Mouse (Mus musculus): ENCODE results near the gene Arhgap25. TPM values are rescaled to one million over a fixed set of nuclear protein-coding genes. Genes with fewer than 3 reads are reported as not detected.

The Arhgap25 gene
- total and polyA plus RNA-seq, 2 experiments from 2014 or later: 2.2 to 3.3 TPM

DNA sequence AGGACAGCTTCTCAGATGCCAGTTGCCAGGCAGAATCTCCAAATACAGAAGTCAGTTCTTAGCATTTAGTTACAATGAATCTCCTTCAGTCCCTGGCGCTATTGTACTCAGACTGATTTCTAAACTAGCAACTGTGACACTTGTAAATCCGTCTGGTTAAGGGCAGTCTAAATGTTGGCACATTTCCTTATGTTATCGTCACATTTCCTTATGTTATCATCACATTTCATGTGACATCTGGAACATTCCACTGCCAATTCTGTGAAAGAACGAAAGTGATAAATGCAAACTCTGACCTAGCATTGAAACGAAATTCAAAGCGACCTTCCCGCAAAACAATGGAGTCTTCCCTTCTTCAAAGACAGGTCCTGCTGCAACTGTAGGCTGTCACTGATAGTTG lies 87.8 kb downstream of the Arhgap25 start:
- Histone ChIP-seq H3K4me3 (ENCODE audit: low read depth, low read length) (no peak overlapping the region), H3K9ac (no peak overlapping the region), H3K27ac (ENCODE audit: low read depth, low read length) (no peak overlapping the region), H3K4me1 (ENCODE audit: insufficient read depth) (no peaks in the 10 kb centered on the region), H3K4me2 (ENCODE audit: low read depth) (no peak overlapping the region), H3K9me3 (ENCODE audit: low read length) (no peaks in the 10 kb centered on the region), H3K36me3 (ENCODE audit: insufficient read depth) (no peaks in the 10 kb centered on the region), H3K27me3 (ENCODE audit: insufficient read depth, low read length) (no peaks in the 10 kb centered on the region)
- ATAC-seq: peak; percentile 25; the same call in 1 of the 2 replicates
- TF ChIP-seq CTCF (IDR thresholded peaks at IDR 0.05; ENCODE audit: low read depth): no peak
- 52% methylated on average over 7 of the region's 7 CpGs for WGBS
- peak; percentile 40 for DNase-seq

DNA sequence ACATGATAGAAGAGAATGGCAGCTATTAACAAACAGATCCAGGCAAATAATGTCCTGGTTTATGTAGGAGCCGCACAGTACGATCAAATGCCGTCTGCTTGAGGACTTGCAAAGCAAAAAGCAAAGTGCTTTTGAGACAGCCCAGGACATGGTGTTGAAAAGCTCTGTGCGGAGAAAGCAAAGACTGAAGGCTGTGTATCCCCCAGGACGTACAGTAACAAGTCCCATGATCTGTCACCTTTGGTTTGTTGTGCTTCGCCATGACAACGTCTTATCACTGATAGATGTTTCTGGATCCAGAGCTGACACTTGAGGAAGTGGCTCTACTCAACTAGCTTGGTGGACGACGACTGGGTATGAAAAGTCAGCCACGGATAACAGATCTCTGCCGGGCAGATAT lies 89.8 kb downstream of the Arhgap25 start:
- no peak overlapping the region for H3K27ac ChIP-seq (ENCODE audit: low read depth, low read length)
- ATAC-seq (no peak), DNase-seq (no peak)
- no peak overlapping the region for H3K4me2 ChIP-seq (ENCODE audit: low read depth)
- H3K9me3 ChIP-seq (ENCODE audit: low read length): no peaks in the 10 kb centered on the region
- H3K4me3 ChIP-seq (ENCODE audit: low read depth, low read length): no peak overlapping the region
- no peak overlapping the region for H3K9ac ChIP-seq
- 87% methylated on average over 11 of the region's 11 CpGs for WGBS
- no peak for TF ChIP-seq CTCF (IDR thresholded peaks at IDR 0.05; ENCODE audit: low read depth)
- H3K36me3 ChIP-seq (ENCODE audit: insufficient read depth): no peaks in the 10 kb centered on the region
- H3K4me1 ChIP-seq (ENCODE audit: insufficient read depth): no peaks in the 10 kb centered on the region
- H3K27me3 ChIP-seq (ENCODE audit: insufficient read depth, low read length): no peaks in the 10 kb centered on the region

DNA sequence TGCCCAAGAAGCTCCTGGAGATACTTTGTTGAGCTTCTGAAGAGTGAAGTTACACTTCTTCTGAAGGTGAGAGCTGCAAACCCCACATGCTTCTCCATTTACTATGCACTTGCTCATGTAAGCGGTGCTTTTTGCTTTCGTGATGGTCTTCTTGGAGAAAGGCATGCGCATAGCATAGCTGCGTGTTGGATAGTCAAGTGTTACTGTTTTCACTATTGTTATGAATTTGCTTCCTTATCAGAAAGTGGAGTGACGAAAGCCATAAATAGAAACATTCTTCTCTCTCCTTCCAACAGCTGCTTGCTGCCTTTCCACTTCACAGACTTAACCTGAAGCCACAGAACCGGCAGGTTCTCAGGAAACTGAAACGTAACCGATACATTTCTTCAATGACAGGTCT lies 96.3 kb downstream of the Arhgap25 start:
- DNase-seq (no peak), ATAC-seq (no peak)
- no peak overlapping the region for H3K4me3 ChIP-seq (ENCODE audit: low read depth, low read length)
- H3K9me3 ChIP-seq (ENCODE audit: low read length): no peaks in the 10 kb centered on the region
- H3K9ac ChIP-seq: no peak overlapping the region
- H3K27me3 ChIP-seq (ENCODE audit: insufficient read depth, low read length): no peaks in the 10 kb centered on the region
- H3K4me1 ChIP-seq (ENCODE audit: insufficient read depth): no peaks in the 10 kb centered on the region
- WGBS: 89% methylated on average over 8 of the region's 8 CpGs
- H3K4me2 ChIP-seq (ENCODE audit: low read depth): no peak overlapping the region
- no peaks in the 10 kb centered on the region for H3K36me3 ChIP-seq (ENCODE audit: insufficient read depth)
- no peak overlapping the region for H3K27ac ChIP-seq (ENCODE audit: low read depth, low read length)
- TF ChIP-seq CTCF (IDR thresholded peaks at IDR 0.05; ENCODE audit: low read depth): no peak

DNA sequence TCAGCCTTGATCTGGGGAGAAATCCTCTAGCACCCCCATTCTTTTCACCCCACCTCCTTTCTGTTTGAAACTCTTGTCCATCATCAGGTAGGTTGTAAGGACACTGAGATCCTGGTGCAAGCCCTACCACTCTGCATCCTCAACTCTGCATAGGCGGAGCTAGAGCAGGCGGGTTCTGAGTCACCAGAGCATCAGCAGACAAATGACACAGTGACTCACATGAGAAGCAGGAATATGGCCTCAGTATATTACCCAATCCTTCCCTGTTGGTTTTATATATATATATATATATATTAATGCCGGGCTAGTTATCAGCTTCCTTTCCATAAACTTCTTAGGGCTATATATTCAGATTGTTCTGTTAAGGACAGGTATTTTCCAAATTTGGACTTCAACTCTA lies 97.3 kb downstream of the Arhgap25 start:
- Histone ChIP-seq H3K4me2 (ENCODE audit: low read depth) (no peak overlapping the region), H3K27me3 (ENCODE audit: insufficient read depth, low read length) (no peaks in the 10 kb centered on the region), H3K36me3 (ENCODE audit: insufficient read depth) (no peaks in the 10 kb centered on the region), H3K9ac (no peak overlapping the region), H3K4me3 (ENCODE audit: low read depth, low read length) (no peak overlapping the region), H3K4me1 (ENCODE audit: insufficient read depth) (no peaks in the 10 kb centered on the region), H3K27ac (ENCODE audit: low read depth, low read length) (no peak overlapping the region), H3K9me3 (ENCODE audit: low read length) (no peaks in the 10 kb centered on the region)
- 93% methylated on average over 3 of the region's 3 CpGs for WGBS
- ATAC-seq (no peak), DNase-seq (no peak)
- TF ChIP-seq CTCF (IDR thresholded peaks at IDR 0.05; ENCODE audit: low read depth): no peak

DNA sequence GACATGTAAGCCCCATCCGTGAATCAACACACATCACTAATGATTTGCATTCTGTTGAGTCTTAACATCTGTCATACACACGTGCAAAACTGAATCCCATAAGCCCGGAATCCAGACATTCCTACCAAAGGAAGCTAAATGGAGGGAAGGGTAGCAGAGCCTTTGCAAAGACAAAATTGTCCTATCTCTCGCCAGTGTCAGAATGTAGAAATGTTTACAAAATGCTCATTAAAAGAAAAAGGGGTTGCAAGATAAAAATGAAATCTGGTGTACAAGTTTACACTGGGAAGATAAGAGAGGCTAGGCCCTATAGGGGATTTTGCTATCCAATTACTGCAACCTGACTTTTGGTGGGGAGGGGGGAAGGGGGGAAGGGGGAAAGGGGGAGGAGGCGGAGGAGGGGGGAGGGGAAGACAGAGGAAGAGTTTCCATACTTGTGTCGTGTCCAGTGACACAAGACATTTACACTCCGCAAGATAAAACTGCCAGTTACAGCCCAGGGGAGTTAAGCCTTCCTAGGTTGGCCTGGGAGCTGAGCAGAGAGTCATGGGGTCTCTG lies 104.5 kb downstream of the Arhgap25 start, which contains the start of gene Bmp10:
TSS of gene Bmp10 (plus strand) at position 508 of the 558 bp plus-strand sequence.
- no peak for DNase-seq
- no peak within 1 kb of the TSS for H3K4me3 ChIP-seq (ENCODE audit: low read depth, low read length)
- ATAC-seq: no peak
- H3K9me3 ChIP-seq (ENCODE audit: low read length): no peaks in the 10 kb centered on the region
- H3K36me3 ChIP-seq (ENCODE audit: insufficient read depth): no peaks in the 10 kb centered on the region
- no peak within 1 kb of the TSS for H3K9ac ChIP-seq
- H3K27ac ChIP-seq (ENCODE audit: low read depth, low read length): no peak within 1 kb of the TSS
- H3K4me1 ChIP-seq (ENCODE audit: insufficient read depth): no peaks in the 10 kb centered on the region
- TF ChIP-seq CTCF (IDR thresholded peaks at IDR 0.05; ENCODE audit: low read depth): no peak
- WGBS: 80% methylated on average over 7 of the region's 7 CpGs
- H3K27me3 ChIP-seq (ENCODE audit: insufficient read depth, low read length): no peaks in the 10 kb centered on the region
- H3K4me2 ChIP-seq (ENCODE audit: low read depth): no peak within 1 kb of the TSS

DNA sequence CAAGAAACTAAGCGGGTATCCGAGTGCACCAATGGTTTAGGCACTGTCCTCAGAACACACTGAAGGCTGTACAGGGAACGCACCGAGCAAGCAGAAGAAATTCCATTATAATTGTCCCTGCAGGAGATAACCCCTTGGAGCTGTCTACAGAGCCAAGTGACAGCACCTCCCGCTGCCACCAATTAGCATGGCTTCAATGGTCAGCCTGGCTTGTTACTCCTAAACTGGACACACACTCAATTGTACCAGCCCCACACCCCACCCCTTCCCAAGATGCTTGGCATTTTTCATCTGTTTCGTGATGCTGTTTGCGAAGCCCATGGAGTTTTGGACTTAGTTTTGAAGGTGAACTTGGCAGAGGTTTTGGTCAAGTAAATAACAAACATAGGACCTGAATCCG lies 105.4 kb downstream of the Arhgap25 start:
- Histone ChIP-seq H3K4me1 (ENCODE audit: insufficient read depth) (no peaks in the 10 kb centered on the region), H3K9ac (no peak overlapping the region), H3K27me3 (ENCODE audit: insufficient read depth, low read length) (no peaks in the 10 kb centered on the region), H3K4me2 (ENCODE audit: low read depth) (no peak overlapping the region), H3K27ac (ENCODE audit: low read depth, low read length) (no peak overlapping the region), H3K9me3 (ENCODE audit: low read length) (no peaks in the 10 kb centered on the region), H3K36me3 (ENCODE audit: insufficient read depth) (no peaks in the 10 kb centered on the region), H3K4me3 (ENCODE audit: low read depth, low read length) (no peak overlapping the region)
- TF ChIP-seq CTCF (IDR thresholded peaks at IDR 0.05; ENCODE audit: low read depth): no peak
- DNase-seq (no peak), ATAC-seq (no peak)
- WGBS: 37% methylated on average over 8 of the region's 8 CpGs

DNA sequence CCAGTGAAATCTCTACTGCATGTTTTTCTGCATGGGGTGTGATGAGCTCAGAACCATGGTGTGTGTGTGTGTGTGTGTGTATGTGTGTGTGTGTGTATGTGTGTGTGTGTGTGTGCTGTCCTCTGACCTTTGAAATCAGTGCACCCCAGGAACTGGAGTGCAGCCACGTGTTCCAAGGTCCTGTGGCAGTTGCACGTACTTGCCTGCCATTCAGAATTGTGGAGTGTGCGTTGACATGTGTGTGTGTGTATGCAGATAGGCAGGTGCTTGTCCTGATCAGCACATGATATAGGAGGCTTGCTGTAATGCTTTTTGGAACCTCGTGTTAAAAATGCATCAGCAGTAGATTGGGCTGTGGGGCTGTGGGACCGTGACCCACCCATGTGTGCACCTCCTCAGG lies 106.1 kb downstream of the Arhgap25 start:
- Histone ChIP-seq H3K4me2 (ENCODE audit: low read depth) (no peak overlapping the region), H3K4me1 (ENCODE audit: insufficient read depth) (no peaks in the 10 kb centered on the region), H3K27ac (ENCODE audit: low read depth, low read length) (no peak overlapping the region), H3K9me3 (ENCODE audit: low read length) (no peaks in the 10 kb centered on the region), H3K9ac (no peak overlapping the region), H3K36me3 (ENCODE audit: insufficient read depth) (no peaks in the 10 kb centered on the region), H3K27me3 (ENCODE audit: insufficient read depth, low read length) (no peaks in the 10 kb centered on the region), H3K4me3 (ENCODE audit: low read depth, low read length) (no peak overlapping the region)
- ATAC-seq (no peak), DNase-seq (no peak)
- TF ChIP-seq CTCF (IDR thresholded peaks at IDR 0.05; ENCODE audit: low read depth): no peak
- 76% methylated on average over 5 of the region's 5 CpGs for WGBS

All from forebrain, postnatal 0 days (tissue).